Mouse (Mus musculus): ENCODE results near the gene Poglut1. TPM values are rescaled to one million over a fixed set of nuclear protein-coding genes. Genes with fewer than 3 reads are reported as not detected.
A peak's percentile ranks its signal among the peaks of the same experiment; 100 is the strongest.
"Not testable (repeated sequence)": the region's sequence is repeated elsewhere in the genome, so short reads cannot be mapped to it uniquely, and the experiment has no call there.

Gene Poglut1
- polyA plus RNA-seq, 1 experiment: 17.9 TPM

- DNase-seq (ENCODE audit: low read depth in 1 of 2, low spot score in 2 of 2): no peak
- no peaks in the 10 kb centered on the region for H3K27me3 ChIP-seq (ENCODE audit: control insufficient read depth, insufficient read depth, low read length)
- WGBS: 84% methylated on average over 3 of the region's 3 CpGs
- peaks cover 3% of the 10 kb centered on the region; the same call in 1 of the 2 replicates for H3K4me1 ChIP-seq (ENCODE audit: control insufficient read depth, insufficient read depth, insufficient read length)
- no peaks in the 10 kb centered on the region for H3K36me3 ChIP-seq (ENCODE audit: control insufficient read depth, insufficient read depth, low read length)
- no peak overlapping the region for H3K27ac ChIP-seq (ENCODE audit: insufficient read depth, low read length)
- H3K4me3 ChIP-seq (ENCODE audit: extremely low read depth, insufficient read depth, insufficient read length): no peak overlapping the region
- TF ChIP-seq CTCF (IDR thresholded peaks at IDR 0.05; ENCODE audit: extremely low read depth, insufficient read depth, insufficient read length, insufficient replicate concordance) (no peak), POLR2A (IDR thresholded peaks at IDR 0.05; ENCODE audit: low read depth, low read length) (no peak)
These were observed 71.8 kb downstream of the Poglut1 start for GRCm38 (mm10) chr16:38478296-38478695.

- peak overlapping the region; percentile 58; the same call in 1 of the 2 replicates for H3K4me3 ChIP-seq (ENCODE audit: extremely low read depth, insufficient read depth, insufficient read length)
- not testable (repeated sequence) for H3K27ac ChIP-seq (ENCODE audit: insufficient read depth, low read length); H3K36me3 ChIP-seq (ENCODE audit: control insufficient read depth, insufficient read depth, low read length); H3K4me1 ChIP-seq (ENCODE audit: control insufficient read depth, insufficient read depth, insufficient read length); DNase-seq (ENCODE audit: low read depth in 1 of 2, low spot score in 2 of 2); H3K27me3 ChIP-seq (ENCODE audit: control insufficient read depth, insufficient read depth, low read length)
- 68% methylated on average over 14 of the region's 14 CpGs for WGBS
These were observed 72.8 kb downstream of the Poglut1 start for GRCm38 (mm10) chr16:38477241-38477608.

GRCm38 (mm10) chr16:38476312-38477240 is 73.5 kb downstream of the Poglut1 start:
- no peaks in the 10 kb centered on the region for H3K27me3 ChIP-seq (ENCODE audit: control insufficient read depth, insufficient read depth, low read length)
- no peak for DNase-seq (ENCODE audit: low read depth in 1 of 2, low spot score in 2 of 2)
- peak overlapping the region; percentile 58 for H3K4me3 ChIP-seq (ENCODE audit: extremely low read depth, insufficient read depth, insufficient read length)
- peaks cover 3% of the 10 kb centered on the region; the same call in 1 of the 2 replicates for H3K4me1 ChIP-seq (ENCODE audit: control insufficient read depth, insufficient read depth, insufficient read length)
- 8% methylated on average over 34 of the region's 34 CpGs for WGBS
- TF ChIP-seq POLR2A (IDR thresholded peaks at IDR 0.05; ENCODE audit: low read depth, low read length) (no peak), CTCF (IDR thresholded peaks at IDR 0.05; ENCODE audit: extremely low read depth, insufficient read depth, insufficient read length, insufficient replicate concordance) (no peak)
- peak overlapping the region; percentile 32; the same call in 1 of the 2 replicates for H3K27ac ChIP-seq (ENCODE audit: insufficient read depth, low read length)
- H3K36me3 ChIP-seq (ENCODE audit: control insufficient read depth, insufficient read depth, low read length): no peaks in the 10 kb centered on the region

- H3K27ac ChIP-seq (ENCODE audit: insufficient read depth, low read length): no peak overlapping the region
- TF ChIP-seq POLR2A (IDR thresholded peaks at IDR 0.05; ENCODE audit: low read depth, low read length): no peak
- no peak for TF ChIP-seq CTCF (IDR thresholded peaks at IDR 0.05; ENCODE audit: extremely low read depth, insufficient read depth, insufficient read length, insufficient replicate concordance)
- WGBS: 37% methylated on average over 4 of the region's 4 CpGs
- H3K27me3 ChIP-seq (ENCODE audit: control insufficient read depth, insufficient read depth, low read length): no peaks in the 10 kb centered on the region
- H3K4me1 ChIP-seq (ENCODE audit: control insufficient read depth, insufficient read depth, insufficient read length): peaks cover 3% of the 10 kb centered on the region; the same call in 1 of the 2 replicates
- H3K4me3 ChIP-seq (ENCODE audit: extremely low read depth, insufficient read depth, insufficient read length): peak overlapping the region; percentile 58; the same call in 1 of the 2 replicates
- H3K36me3 ChIP-seq (ENCODE audit: control insufficient read depth, insufficient read depth, low read length): no peaks in the 10 kb centered on the region
- DNase-seq (ENCODE audit: low read depth in 1 of 2, low spot score in 2 of 2): no peak
These were observed 74.3 kb downstream of the Poglut1 start for GRCm38 (mm10) chr16:38475681-38476311.

Other genes with a start within 250 kb of the Poglut1 start
- 0.04 TPM in 1 of 2 replicates, not detected in the other for gene Maats1, start 208.1 kb downstream of the Poglut1 start, polyA plus RNA-seq (2012; rRNA removed)
- 26.6 and 42.2 TPM in 2 replicates for gene Cox17, start 203.3 kb downstream of the Poglut1 start, polyA plus RNA-seq (2012; rRNA removed)
- not detected in 2 replicates for gene Gm21987, start 203.2 kb downstream of the Poglut1 start, polyA plus RNA-seq (2012; rRNA removed)
- gene Popdc2, start 188.0 kb downstream of the Poglut1 start, polyA plus RNA-seq (2012; rRNA removed): 3.3 and 4.8 TPM in 2 replicates
- gene Pla1a, start 117.1 kb downstream of the Poglut1 start, polyA plus RNA-seq (2012; rRNA removed): 0.54 and 0.88 TPM in 2 replicates
- gene Adprh, start 97.6 kb downstream of the Poglut1 start, polyA plus RNA-seq (2012; rRNA removed): 39.9 and 47.4 TPM in 2 replicates
- gene Cd80, start 94.7 kb downstream of the Poglut1 start, polyA plus RNA-seq (2012; rRNA removed): 1.8 and 2.0 TPM in 2 replicates
- gene Timmdc1, start 27.6 kb downstream of the Poglut1 start, polyA plus RNA-seq (2012; rRNA removed): 7.8 and 14.8 TPM in 2 replicates
- 37.5 and 38.3 TPM in 2 replicates for gene Tmem39a, start 8.4 kb upstream of the Poglut1 start, polyA plus RNA-seq (2012; rRNA removed)
- gene Arhgap31, start 163.0 kb upstream of the Poglut1 start, polyA plus RNA-seq (2012; rRNA removed): 3.7 and 3.8 TPM in 2 replicates
- 1.5 and 2.3 TPM in 2 replicates for gene B4galt4, start 192.0 kb upstream of the Poglut1 start, polyA plus RNA-seq (2012; rRNA removed)

Measured in spleen, adult 2 months (tissue).